Mouse (Mus musculus) cerebellum, adult 11-12 months (tissue): ENCODE data around the gene Pidd1.
"Not testable (repeated sequence)": the region's sequence is repeated elsewhere in the genome, so short reads cannot be mapped to it uniquely, and the experiment has no call there.

Experiments
- DNase-seq: peaks from one replicate; pipeline ENCODE4 v3.0.0; 2022

Pidd1 gene

DNA sequence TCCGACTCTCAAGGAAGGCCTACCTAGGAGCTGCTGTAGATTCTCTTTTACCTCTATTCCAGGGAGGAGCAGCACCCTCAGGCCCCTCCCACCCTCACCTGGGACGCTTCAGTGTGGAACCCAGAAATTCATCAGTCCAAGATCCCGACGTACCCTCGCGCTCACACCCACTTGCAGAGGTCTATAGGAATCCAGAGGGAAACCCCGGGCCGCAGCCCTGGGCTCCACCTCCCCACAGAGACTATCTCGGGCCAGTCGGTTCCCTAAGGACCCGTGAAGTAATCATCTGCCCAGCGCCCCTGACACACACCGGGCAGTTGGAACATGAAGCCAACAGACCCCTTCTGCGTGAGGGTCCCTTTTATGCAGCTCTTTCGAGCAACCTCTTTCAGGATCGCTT, 30.5 kb downstream of the Pidd1 start:
- peak; percentile 68 for DNase-seq

DNA sequence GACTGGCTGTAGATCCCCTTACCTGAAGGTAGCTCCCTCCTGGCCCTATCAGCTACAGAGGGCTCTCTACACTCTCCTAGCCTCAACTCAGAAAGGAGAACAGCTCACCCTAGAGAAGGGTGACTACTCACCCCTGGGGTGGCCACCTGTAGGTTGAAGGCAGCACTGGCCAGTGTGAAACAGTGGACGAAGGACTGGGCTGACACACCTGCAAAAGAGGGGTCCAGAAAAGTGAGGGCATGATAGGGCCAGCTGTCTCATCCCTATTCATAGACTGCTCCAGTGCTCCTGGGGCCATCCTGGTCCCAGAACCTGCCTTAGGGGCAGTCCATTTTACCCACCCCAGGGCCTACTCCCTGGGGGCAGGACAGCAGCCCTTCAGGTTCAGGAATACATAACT, 32.2 kb downstream of the Pidd1 start:
- DNase-seq: no peak

DNA sequence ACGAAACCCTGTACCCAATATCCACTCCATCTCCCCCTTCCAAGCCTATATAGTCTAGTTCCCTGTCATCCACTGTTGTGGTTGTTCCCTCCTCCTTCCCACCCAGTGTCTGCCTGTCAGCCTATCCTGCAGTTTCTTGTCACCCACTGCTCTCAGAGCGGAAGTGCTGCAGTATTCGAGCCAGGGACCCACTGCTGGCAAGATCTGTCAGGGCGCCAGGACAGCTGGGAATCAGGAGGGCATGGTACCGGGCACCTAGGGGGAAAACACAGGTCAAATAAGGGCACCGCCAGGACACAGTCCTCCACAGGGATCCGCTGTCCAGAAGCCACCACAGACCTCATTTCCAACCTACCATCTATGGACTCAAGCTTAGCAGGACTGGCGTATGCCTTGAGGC, 33.2 kb downstream of the Pidd1 start:
- no peak for DNase-seq

DNA sequence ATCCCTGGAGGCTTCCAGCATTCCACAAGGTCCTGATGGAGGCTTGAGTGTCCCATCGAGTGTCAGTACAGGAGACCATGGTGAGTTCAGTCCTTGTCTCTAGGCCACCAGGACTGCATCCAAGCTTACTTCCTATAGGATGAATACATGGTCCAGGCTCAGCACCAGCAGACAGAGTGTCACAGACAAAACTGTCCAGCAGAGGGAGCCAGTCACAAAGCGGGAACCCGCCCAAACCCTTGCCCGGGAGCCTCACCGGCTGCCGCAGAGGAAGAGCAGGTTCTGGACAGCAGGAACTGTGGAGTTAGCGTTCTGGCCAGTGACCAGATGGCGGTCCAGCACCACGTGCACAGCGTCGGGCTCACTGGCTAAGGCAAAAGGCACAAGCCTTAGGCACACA, 35.0 kb downstream of the Pidd1 start:
- DNase-seq: peak; percentile 94

DNA sequence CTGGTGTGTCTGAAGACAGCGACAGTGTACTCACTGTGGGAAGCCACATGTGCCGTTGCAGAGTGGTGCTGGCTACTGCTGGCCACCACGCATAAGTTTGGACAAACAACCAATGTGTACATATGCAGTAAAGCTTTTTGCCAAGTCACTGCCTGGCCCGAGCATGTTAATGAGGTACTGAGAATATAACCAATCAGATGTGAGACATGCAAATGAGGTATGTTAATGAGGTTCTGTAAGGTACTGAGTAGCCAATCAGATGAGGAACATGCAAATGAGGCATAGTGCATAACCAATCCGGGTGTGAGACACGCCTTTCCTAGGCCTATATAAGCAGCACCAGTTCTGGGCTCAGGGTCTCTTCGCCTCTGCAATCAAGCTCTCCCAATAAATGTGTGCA, 36.2 kb downstream of the Pidd1 start:
- not testable (repeated sequence) for DNase-seq

DNA sequence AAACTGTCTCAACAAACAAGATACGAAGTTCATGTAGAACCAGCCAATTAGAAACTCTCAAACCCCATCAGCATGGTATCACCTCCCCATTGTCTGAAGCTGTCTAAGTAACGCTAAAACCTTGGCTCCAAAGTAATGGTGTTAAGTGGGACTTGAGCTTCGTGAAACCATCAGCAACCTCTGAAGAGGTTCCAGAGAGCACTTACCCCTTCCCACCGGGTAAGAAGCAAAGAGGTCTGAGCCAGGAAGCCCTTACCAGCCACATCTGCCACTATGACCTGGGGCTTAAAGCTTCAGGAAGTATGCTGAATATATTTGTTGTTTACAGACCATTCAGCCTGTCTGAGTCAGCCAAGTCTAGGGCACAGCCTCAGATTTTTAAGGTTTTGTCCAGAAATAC, 38.4 kb downstream of the Pidd1 start:
- DNase-seq: no peak

DNA sequence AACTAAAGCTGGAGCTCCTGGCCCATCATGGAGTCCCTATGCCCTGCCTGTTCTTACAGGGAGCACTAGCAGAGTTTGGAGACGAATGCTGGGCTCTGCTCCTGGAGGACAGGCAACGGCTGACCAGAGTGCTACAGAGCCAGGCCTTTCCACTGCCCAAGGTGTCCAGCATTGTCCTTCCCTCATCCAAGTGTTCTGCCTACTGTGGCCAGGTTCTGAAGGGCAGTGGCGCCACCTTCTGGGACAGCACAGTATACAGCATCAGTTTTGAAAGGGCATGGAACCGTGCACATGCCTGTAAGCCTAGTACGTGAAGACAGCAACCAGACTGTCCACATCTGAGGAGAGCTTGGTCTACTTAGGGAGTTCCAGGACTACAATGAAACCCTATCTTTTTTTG, 40.5 kb downstream of the Pidd1 start:
- peak; percentile 61 for DNase-seq

DNA sequence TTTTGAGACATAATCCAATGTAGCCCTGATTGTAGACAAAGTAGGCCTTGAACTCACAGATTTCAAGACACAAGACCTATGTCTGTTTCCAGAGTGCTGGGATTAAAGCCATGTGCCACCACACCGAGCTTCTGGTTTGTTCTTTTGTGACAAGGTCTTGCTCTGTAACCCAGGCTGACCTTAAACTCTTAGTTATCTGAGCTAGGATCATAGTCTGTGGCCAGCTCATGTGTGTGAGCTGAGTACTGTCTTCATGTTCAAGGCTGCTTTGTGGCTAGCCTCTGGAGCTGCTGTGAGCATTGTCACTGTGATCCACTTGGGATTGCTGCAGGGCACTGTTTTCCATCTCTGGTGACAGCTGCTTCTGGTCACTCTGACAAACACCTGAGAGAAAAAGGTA, 48.5 kb downstream of the Pidd1 start:
- no peak for DNase-seq

DNA sequence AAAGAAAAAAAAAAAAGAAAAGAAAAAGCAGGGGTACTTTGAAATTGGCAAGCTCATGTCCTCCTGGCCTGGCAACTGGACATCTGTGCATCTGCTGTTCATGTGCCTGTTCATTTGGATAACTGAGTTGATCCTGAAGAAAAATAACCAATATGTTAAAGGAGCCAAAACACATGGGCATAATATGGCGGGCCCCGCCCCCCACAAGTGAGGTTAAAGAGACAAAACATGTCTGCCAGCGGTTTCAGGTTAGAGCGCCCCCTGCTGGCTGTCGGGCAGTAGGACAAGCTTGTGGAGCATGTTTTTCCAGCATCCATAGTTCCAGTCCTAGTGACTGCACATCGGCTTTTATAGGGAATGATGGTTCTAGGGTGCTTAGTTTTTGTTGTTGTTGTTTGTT, 49.1 kb downstream of the Pidd1 start:
- no peak for DNase-seq

DNA sequence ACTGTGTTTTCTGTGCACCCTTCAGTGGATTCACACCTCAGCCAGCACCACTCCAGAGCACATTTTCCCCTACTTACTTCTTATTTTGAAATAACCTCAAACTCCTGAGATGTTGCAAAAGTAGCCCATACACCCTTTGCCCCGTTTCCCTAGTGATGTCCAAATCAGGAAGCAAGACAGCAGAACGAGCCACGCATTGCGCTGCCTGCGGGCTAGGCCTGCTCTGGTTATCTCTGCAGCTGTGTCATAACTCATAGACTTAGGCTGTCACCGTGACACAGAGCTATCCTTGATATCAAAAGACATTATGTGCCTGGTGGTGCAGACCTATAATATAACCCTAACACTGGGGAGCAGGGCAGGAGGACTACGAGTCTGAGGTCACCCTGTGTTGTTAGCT, 49.7 kb downstream of the Pidd1 start:
- DNase-seq: no peak

DNA sequence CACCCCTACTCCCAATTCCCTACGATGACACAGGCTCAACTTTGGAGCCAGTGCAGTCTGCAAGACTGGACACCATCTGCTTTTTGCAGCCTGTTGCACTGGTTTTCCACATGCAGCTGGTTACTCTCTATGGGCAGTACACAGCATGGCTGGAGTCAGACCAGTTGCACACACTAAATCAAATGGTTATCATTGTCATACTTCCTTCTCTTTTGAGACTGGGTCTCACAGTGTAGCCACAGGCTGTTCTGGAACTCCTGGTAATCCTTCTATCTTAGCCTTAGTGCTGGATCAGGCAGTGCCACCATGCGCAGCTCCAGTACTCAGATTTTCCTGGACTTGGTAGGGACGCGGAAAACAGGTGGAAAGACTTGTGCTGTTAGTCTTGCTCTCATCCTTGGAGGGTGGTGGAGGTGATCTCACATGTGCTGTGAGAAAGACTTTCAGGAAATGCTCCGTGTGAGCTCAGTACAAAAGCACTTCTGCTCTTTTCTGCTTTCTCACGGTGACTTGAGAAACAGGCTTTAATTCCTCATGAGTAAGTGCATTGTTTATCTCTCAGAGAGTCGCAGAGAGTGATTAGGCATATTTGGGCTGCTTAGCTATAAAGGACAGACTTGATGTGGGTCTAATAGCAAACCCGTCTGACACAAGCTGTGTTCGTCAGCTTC, 51.1 kb downstream of the Pidd1 start:
- DNase-seq: no peak

DNA sequence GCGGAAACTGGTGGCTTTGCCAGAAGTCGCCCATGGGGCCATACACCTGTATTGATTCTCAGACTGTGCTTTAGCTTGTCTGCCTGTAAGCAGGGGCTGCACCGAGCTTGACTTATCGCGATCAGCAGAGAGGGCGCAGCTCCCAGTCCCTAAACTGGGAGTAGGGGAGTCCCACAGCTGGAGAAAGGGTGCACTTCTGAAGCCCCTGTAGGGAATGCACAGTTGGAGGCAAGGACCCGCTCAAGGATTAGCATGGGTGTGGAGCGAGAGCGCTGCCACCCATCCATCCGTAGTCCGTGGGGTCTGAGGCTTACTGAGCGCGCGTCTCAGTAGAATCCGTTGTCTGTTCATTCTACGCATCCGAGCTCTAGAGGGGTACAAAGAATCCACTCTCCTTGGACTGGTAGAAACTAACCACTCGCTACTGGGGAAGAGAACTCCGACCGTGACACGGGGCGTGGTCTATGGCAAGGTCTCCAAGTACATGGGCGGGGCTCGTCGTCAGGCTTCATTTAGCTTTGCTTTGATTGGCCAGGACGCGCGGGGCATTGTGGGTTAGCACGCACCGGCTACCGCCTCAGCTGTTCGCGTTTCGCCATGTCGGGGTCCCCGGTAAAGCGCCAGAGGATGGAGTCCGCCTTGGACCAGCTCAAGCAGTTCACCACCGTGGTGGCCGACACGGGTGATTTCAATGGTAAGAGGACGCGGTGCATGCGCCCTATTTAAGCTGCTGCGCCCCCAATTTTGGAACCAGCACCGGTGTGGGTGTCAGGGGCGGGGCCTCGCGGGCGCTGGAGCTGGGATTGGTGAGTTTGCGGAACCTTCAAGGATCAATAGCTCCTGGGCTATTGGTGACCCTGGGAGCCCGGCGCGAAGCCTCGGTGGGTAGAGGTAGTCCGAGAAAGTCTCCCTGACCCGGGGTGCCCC, 51.9 kb downstream of the Pidd1 start, which contains the start of gene Taldo1:
TSS of gene Taldo1 (plus strand) at position 575 of the 927 bp plus-strand sequence.
- DNase-seq: peak; percentile 93

DNA sequence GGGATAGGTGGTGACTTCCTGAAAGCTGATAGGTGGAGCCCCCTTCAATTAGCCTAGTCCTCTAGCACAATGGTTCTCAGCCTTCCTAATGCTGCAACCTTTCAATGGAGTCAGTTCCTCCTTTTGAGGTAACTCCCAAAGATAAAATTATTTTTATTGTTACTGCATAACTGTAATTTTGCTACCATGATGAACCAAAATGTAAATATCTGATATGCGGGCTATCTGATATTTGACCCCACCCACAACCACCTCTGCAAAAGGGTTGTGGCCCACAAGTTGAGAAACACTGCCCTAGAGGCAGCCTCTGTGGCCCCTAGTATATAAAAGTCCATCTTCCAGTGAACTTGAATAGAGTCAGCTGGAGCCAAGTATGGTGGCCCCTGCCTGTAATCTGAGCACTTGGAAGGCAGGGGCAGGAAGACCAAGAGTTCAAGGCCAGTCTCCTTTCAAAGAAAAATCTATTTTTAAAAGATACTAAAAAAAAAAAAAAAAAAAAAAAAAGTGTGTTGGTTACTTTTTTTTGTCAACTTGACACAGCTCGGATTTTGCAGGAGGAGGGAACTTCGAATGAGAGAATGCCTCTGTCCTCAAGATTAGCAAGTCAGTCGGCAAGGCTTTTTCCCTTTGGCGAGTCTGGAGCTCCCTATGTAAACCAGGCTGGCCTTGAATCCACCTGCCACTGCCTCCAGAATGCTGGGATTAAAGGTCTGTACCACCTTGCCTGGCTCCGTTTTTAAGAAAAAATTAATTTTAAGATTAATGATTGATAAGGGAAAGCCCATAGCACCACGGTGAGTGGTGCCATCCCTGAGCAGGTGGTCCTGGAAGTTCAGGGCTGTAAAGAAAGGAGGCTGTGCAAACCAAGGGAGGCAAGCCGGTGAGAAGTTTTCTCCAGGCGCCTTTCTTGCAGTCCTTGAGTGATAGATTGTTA, 53.2 kb downstream of the Pidd1 start:
- DNase-seq: no peak

DNA sequence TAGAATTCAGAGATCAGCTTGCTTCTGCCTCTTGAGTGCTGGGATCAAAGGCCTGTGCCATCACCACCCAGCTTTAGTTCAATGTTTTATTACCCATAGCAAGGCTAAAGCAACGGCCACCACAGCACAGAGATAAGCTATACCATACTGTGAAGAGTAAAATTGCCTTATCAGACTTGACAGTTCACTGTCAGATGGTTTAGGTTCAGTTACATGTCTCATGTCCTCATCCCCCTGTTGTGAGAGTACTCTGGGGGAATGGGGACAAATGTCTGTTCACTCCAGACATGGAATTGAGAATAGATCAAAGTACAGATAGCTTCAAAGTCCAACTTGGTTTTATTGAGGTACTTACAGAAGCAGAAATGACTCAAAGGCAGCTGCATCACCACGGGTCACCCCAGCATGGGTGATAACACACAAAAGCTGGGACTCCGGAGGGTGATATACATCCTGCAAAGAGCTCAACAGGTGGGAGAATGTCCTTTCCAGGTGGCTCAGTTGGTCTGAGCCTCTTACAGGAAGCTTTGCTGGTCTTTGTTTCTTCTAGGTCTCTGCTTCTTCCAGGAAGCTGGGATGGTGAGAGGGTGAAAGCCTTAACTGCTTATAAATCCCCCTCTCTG, 55.2 kb downstream of the Pidd1 start:
- no peak for DNase-seq
